Mouse (Mus musculus): ENCODE results near the gene Tmem233.
A peak's percentile ranks its signal among the peaks of the same experiment; 100 is the strongest.

DNA sequence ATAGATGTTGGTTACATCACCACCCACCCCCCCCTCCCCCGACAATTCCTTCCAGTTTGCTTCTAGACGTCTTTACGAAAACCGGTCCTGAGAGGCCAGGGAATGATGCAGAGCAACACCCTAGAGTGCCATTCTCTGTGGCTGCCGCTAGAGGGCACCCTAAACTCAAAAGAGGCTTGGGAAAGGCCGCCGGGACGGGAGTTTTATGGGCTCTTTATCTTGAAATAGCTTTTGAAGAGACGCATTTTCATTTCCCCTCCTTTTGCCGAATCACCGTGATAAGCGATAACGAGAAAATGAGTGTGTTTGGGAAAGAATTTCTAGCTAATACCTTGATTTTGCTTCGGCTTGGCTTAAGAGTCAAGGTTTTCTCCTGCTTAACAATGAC is 51.9 kb downstream of the Tmem233 start:
- peak; percentile 78 for TF ChIP-seq CTCF (IDR thresholded peaks at IDR 0.05; ENCODE audit: low read depth, low read length)
- TF ChIP-seq POLR2A (IDR thresholded peaks at IDR 0.05; ENCODE audit: insufficient read depth, low read length), result no peak

All from ES-Bruce4 (cell line).